23 mouse cellular contexts compared by ENCODE assay signal in genomic region chr11:115461846-115462242, GRCm38 (mm10). TPM values are rescaled to one million over a fixed set of nuclear protein-coding genes. Genes with fewer than 3 reads are reported as not detected.
DNase-seq lines count a peak whose midpoint lies in the region; TF ChIP-seq lines count a peak whose summit lies in the region.
"Had no signal": no experiment of that assay in that cellular context is flagged by ENCODE, and none has a peak within 500 bp of the region (broad histone marks: within the 10 kb centered on the region; RNA-seq: fewer than 3 reads in every experiment).

No protein-coding gene starts in this region.

- H3K36me3 ChIP-seq in kidney, adult 2 months (ENCODE audit: control insufficient read depth, insufficient read depth, low read length), result no peaks in the 10 kb centered on the region
- no peaks in the 10 kb centered on the region for H3K36me3 ChIP-seq in spleen, adult 2 months (ENCODE audit: control insufficient read depth, insufficient read depth, low read length)
- peaks cover 11% of the 10 kb centered on the region for H3K36me3 ChIP-seq in thymus, adult 2 months (ENCODE audit: control insufficient read depth, insufficient read depth, low read length)
- H3K36me3 ChIP-seq: hindbrain, embryonic 13.5 days had no signal

- H3K4me3 ChIP-seq in kidney, adult 2 months (ENCODE audit: insufficient read depth, low read depth, low read length), result no peak overlapping the region; the same call in 1 of the 2 replicates
- no peak overlapping the region; the same call in 1 of the 2 replicates for H3K4me3 ChIP-seq in spleen, adult 2 months (ENCODE audit: extremely low read depth, insufficient read depth, insufficient read length)
- peak overlapping the region; percentile 59 for H3K4me3 ChIP-seq in thymus, adult 2 months (ENCODE audit: control insufficient read depth, insufficient read depth, low read length)
- H3K4me3 ChIP-seq: hindbrain, embryonic 13.5 days; megakaryocyte, embryonic 14.5 days had no signal

- H3K27ac ChIP-seq in kidney, adult 2 months (ENCODE audit: insufficient read depth, low read depth, low read length), result peak overlapping the region; percentile 94
- H3K27ac ChIP-seq in spleen, adult 2 months (ENCODE audit: insufficient read depth, low read length), result peak overlapping the region; percentile 59
- peak overlapping the region; percentile 96 for H3K27ac ChIP-seq in thymus, adult 2 months (ENCODE audit: control insufficient read depth, insufficient read depth, low read length)
- H3K27ac ChIP-seq: hindbrain, embryonic 13.5 days had no signal

- intact Hi-C loops in left cerebral cortex, postnatal 14 days (cut with DNase I), result no loop called here

- 57% methylated on average over 5 of the region's 5 CpGs for WGBS in kidney, adult 2 months
- 64% methylated on average over 5 of the region's 5 CpGs for WGBS in spleen, adult 2 months
- WGBS in thymus, adult 2 months, result 33% methylated on average over 5 of the region's 5 CpGs

- no peak for TF ChIP-seq POLR2A in kidney, adult 2 months (IDR thresholded peaks at IDR 0.05; ENCODE audit: low read depth, low read length)
- no peak for TF ChIP-seq POLR2A in spleen, adult 2 months (IDR thresholded peaks at IDR 0.05; ENCODE audit: low read depth, low read length)
- TF ChIP-seq POLR2A in thymus, adult 2 months (IDR thresholded peaks at IDR 0.05; ENCODE audit: control insufficient read depth, extremely low read depth, insufficient read depth, low read length, poor library complexity), result peak; percentile 28; the same call in 1 of the 2 replicates

- DNase-seq in kidney, adult 2 months, result no peak
- DNase-seq in kidney, adult 8-10 months, result no peak
- DNase-seq in spleen, adult 2 months (ENCODE audit: low read depth in 1 of 2, low spot score in 2 of 2), result no peak
- no peak for DNase-seq in spleen, adult 18-20 months
- DNase-seq in thymus, adult 2 months, result peak; percentile 68
- no peak for DNase-seq in right cerebral cortex, adult 2 months (ENCODE audit: low spot score in 2 of 2)
- DNase-seq in left cerebral cortex, postnatal 14 days (ENCODE audit: low spot score in 2 of 2), result no peak
- no peak for DNase-seq in retina, postnatal 1 day
- DNase-seq: adrenal gland, adult 8-10 months; B cell, adult 2 months; embryo, embryonic 11 days; forebrain, postnatal 0 days; heart, postnatal 14 days; midbrain, embryonic 14.5 days; right cerebral cortex, postnatal 14 days had no signal

- TF ChIP-seq CTCF in kidney, adult 2 months (conservative IDR thresholded peaks at IDR 0.05; ENCODE audit: insufficient read depth, insufficient read length, low read depth, low read length), result no peak
- TF ChIP-seq CTCF in spleen, adult 2 months (IDR thresholded peaks at IDR 0.05; ENCODE audit: extremely low read depth, insufficient read depth, insufficient read length, insufficient replicate concordance), result no peak
- TF ChIP-seq CTCF in thymus, adult 2 months (IDR thresholded peaks at IDR 0.05; ENCODE audit: borderline replicate concordance, control insufficient read depth, extremely low read depth, insufficient read depth, low read length, poor library complexity), result no peak

- peaks cover 5% of the 10 kb centered on the region for H3K4me1 ChIP-seq in kidney, adult 2 months (ENCODE audit: control insufficient read depth, insufficient read depth, low read length)
- no peaks in the 10 kb centered on the region; the same call in 1 of the 2 replicates for H3K4me1 ChIP-seq in spleen, adult 2 months (ENCODE audit: control insufficient read depth, insufficient read depth, insufficient read length)
- H3K4me1 ChIP-seq in thymus, adult 2 months (replicated peaks; ENCODE audit: control insufficient read depth, insufficient read depth, low read length), result peaks cover 62% of the 10 kb centered on the region

- H3K27me3 ChIP-seq in kidney, adult 2 months (replicated peaks; ENCODE audit: control insufficient read depth, insufficient read depth, low read length), result no peaks in the 10 kb centered on the region
- no peaks in the 10 kb centered on the region for H3K27me3 ChIP-seq in spleen, adult 2 months (ENCODE audit: control insufficient read depth, insufficient read depth, low read length)
- no peaks in the 10 kb centered on the region for H3K27me3 ChIP-seq in thymus, adult 2 months (ENCODE audit: control insufficient read depth, insufficient read depth, low read length)

RNA-seq across cellular contexts. Expression of gene Slc16a5, which starts 0.4 kb away (rescaled TPM):
- 31.1 and 42.8 TPM in 2 replicates for polyA plus RNA-seq in kidney, adult 2 months (2012; rRNA removed)
- 8.0 and 8.8 TPM in 2 replicates for polyA plus RNA-seq in spleen, adult 2 months (2012; rRNA removed)
- polyA plus RNA-seq in thymus, adult 2 months (2012; rRNA removed), result 446 and 456 TPM in 2 replicates
- total RNA-seq in left cerebral cortex, postnatal 14 days (2021), result under 1 TPM in 1 of 2 experiments, not detected in 1; 0.15 TPM
- total RNA-seq: forebrain, postnatal 0 days; gastrocnemius, adult 18-20 months; layer of hippocampus, adult 18-20 months; layer of hippocampus, postnatal 25 days; left cerebral cortex, postnatal 25 days had no signal
- polyA plus RNA-seq: heart, embryonic 11.5 days; midbrain, embryonic 14.5 days had no signal

RNA-seq across cellular contexts. Expression of gene Armc7, which starts 13.6 kb away (rescaled TPM):
- polyA plus RNA-seq in kidney, adult 2 months (2012; rRNA removed), result 6.8 and 7.3 TPM in 2 replicates
- 31.0 and 40.3 TPM in 2 replicates for polyA plus RNA-seq in spleen, adult 2 months (2012; rRNA removed)
- 86.1 and 91.3 TPM in 2 replicates for polyA plus RNA-seq in thymus, adult 2 months (2012; rRNA removed)
- 10 to 100 TPM in 1 of 2 experiments, 1 to 10 TPM in 1; 9.7 to 10.1 TPM for total RNA-seq in left cerebral cortex, postnatal 14 days (2021)

RNA-seq across cellular contexts. Expression of gene Trim80, which starts 21.5 kb away (rescaled TPM):
- polyA plus RNA-seq in kidney, adult 2 months (2012; rRNA removed), result 0.28 and 0.37 TPM in 2 replicates
- polyA plus RNA-seq in spleen, adult 2 months (2012; rRNA removed), result not detected in 2 replicates
- polyA plus RNA-seq in thymus, adult 2 months (2012; rRNA removed), result 0.79 and 0.80 TPM in 2 replicates
- total RNA-seq in left cerebral cortex, postnatal 14 days (2021), result not detected
- total RNA-seq: adrenal gland, adult 8-10 months; forebrain, postnatal 0 days; gastrocnemius, adult 18-20 months; layer of hippocampus, adult 18-20 months; layer of hippocampus, postnatal 25 days; left cerebral cortex, postnatal 25 days had no signal
- polyA plus RNA-seq: forebrain, postnatal 0 days; hindbrain, embryonic 13.5 days; midbrain, embryonic 14.5 days; neural tube, embryonic 14.5 days had no signal

RNA-seq across cellular contexts. Expression of gene Nt5c, which starts 29.8 kb away (rescaled TPM):
- polyA plus RNA-seq in kidney, adult 2 months (2012; rRNA removed), result 47.6 and 50.5 TPM in 2 replicates
- polyA plus RNA-seq in spleen, adult 2 months (2012; rRNA removed), result 59.1 and 73.6 TPM in 2 replicates
- 122 and 145 TPM in 2 replicates for polyA plus RNA-seq in thymus, adult 2 months (2012; rRNA removed)
- 10 to 100 TPM; 75.9 TPM for total RNA-seq in left cerebral cortex, postnatal 14 days (2021)

RNA-seq across cellular contexts. Expression of gene Kctd2, which starts 41.9 kb away (rescaled TPM):
- polyA plus RNA-seq in kidney, adult 2 months (2012; rRNA removed), result 35.4 and 37.8 TPM in 2 replicates
- 21.8 and 24.5 TPM in 2 replicates for polyA plus RNA-seq in spleen, adult 2 months (2012; rRNA removed)
- polyA plus RNA-seq in thymus, adult 2 months (2012; rRNA removed), result 65.5 and 69.1 TPM in 2 replicates
- 10 to 100 TPM; 65.5 to 66.2 TPM for total RNA-seq in left cerebral cortex, postnatal 14 days (2021)

Comparison
In these comparisons a context has a peak if more than half of its experiments do, and no peak if none do; other contexts are left out.
1. RNA of gene Slc16a5, which starts 0.4 kb away (polyA plus RNA-seq): 446 to 456 TPM in thymus, adult 2 months; 31.1 to 42.8 TPM in kidney, adult 2 months and 8.0 to 8.8 TPM in spleen, adult 2 months; every median in the first group is over 10 times any median in the second.
2. Peak in every context shown above with its lines, with median percentiles within 50 percentile points of each other: H3K27ac ChIP-seq.